Mouse (Mus musculus) CH12.LX (cell line): Measurements from ENCODE around the gene Zfp30. TPM values are rescaled to one million over a fixed set of nuclear protein-coding genes. Genes with fewer than 3 reads are reported as not detected.

Source experiments
- DNase-seq: peaks from one replicate; pipeline ENCODE4 v3.0.0-alpha.2; 2013; ENCODE audit errors: extremely low read depth
- H3K27ac ChIP-seq: 2 replicates; pipeline ENCODE4 v1.5.1; 2012; ENCODE audit warnings: low read depth, mild to moderate bottlenecking, control low read depth, moderate library complexity; ENCODE audit not compliant: insufficient read depth
- H3K27me3 ChIP-seq: replicated peaks from 2 replicates; pipeline ENCODE3; 2012; ENCODE audit warnings: inconsistent platforms
- H3K36me3 ChIP-seq, 2 experiments: replicated peaks in 1 of 2; 2 replicates each; pipeline versions ENCODE3 to v1.6.1; 2012; ENCODE audit warnings: inconsistent platforms in 1 of 2, low read length in 1 of 2, mild to moderate bottlenecking in 1 of 2, mixed read lengths in 1 of 2, moderate library complexity in 1 of 2; ENCODE audit not compliant: control insufficient read depth in 1 of 2, insufficient read depth in 1 of 2
- H3K4me1 ChIP-seq, 2 experiments: 2 replicates each; pipeline ENCODE4 v1.6.1; 2012; ENCODE audit warnings: inconsistent platforms in 1 of 2, moderate library complexity in 1 of 2; ENCODE audit not compliant: insufficient read depth in 2 of 2, control insufficient read depth in 1 of 2
- H3K4me2 ChIP-seq: 2 replicates; pipeline ENCODE4 v1.6.1; 2012; ENCODE audit warnings: low read depth, mild to moderate bottlenecking, control low read depth; ENCODE audit not compliant: poor library complexity, insufficient read depth, severe bottlenecking
- H3K4me3 ChIP-seq, 3 experiments: fragments of 150-350 bp in 1 of 3; sonication (generic) in 1 of 3; replicated peaks in 1 of 3; 2 replicates each; pipeline versions ENCODE3 to v1.5.1; 2011 to 2012; ENCODE audit warnings: low read depth in 2 of 3, low read length in 2 of 3, mild to moderate bottlenecking in 2 of 3, moderate library complexity in 2 of 3, control low read depth in 1 of 3, improper control_type of control experiment in 1 of 3, inconsistent platforms in 1 of 3, mixed read lengths in 1 of 3; ENCODE audit not compliant: poor library complexity in 1 of 3
- H3K79me2 ChIP-seq: replicated peaks from 2 replicates; pipeline ENCODE4 v1.6.1; 2012; ENCODE audit warnings: mild to moderate bottlenecking, moderate library complexity; ENCODE audit not compliant: control insufficient read depth, poor library complexity, insufficient read depth, severe bottlenecking; ENCODE audit errors: extremely low read depth
- H3K9ac ChIP-seq: 2 replicates; pipeline ENCODE4 v1.6.1; 2012; ENCODE audit warnings: low read depth, mild to moderate bottlenecking, control low read depth, moderate library complexity; ENCODE audit not compliant: insufficient read depth
- H3K9me3 ChIP-seq: replicated peaks from 2 replicates; pipeline ENCODE3; 2012; ENCODE audit warnings: low read length, inconsistent platforms, mixed read lengths
- BHLHE40 ChIP-seq: IDR thresholded peaks from 2 replicates; pipeline ENCODE4 v1.6.1; 2011; ENCODE audit warnings: mild to moderate bottlenecking, low read depth, low read length, improper control_type of control experiment
- CHD1 ChIP-seq: IDR thresholded peaks from 2 replicates; pipeline ENCODE4 v1.6.1; 2012; ENCODE audit warnings: low read depth, low read length, improper control_type of control experiment, inconsistent platforms
- CHD2 ChIP-seq: IDR thresholded peaks from 2 replicates; pipeline ENCODE4 v1.6.1; 2011; ENCODE audit warnings: low read length, improper control_type of control experiment
- CTCF ChIP-seq, 2 experiments: IDR thresholded peaks in 1 of 2; conservative IDR thresholded peaks in 1 of 2; 2 replicates each; pipeline ENCODE4 v1.5.1; 2011 to 2012; ENCODE audit warnings: low read depth in 2 of 2, low read length in 2 of 2, improper control_type of control experiment in 1 of 2, inconsistent platforms in 1 of 2, mild to moderate bottlenecking in 1 of 2, moderate library complexity in 1 of 2
- E2F4 ChIP-seq: IDR thresholded peaks from 2 replicates; pipeline ENCODE4 v1.6.1; 2011; ENCODE audit warnings: low read depth, low read length, improper control_type of control experiment; ENCODE audit not compliant: insufficient replicate concordance
- ELF1 ChIP-seq: IDR thresholded peaks from 2 replicates; pipeline ENCODE4 v1.6.1; 2014; ENCODE audit warnings: low read depth, mild to moderate bottlenecking, inconsistent platforms, low read length, improper control_type of control experiment
- EP300 ChIP-seq: IDR thresholded peaks from 2 replicates; pipeline ENCODE4 v1.6.1; 2011; ENCODE audit warnings: low read length, improper control_type of control experiment
- ETS1 ChIP-seq: conservative IDR thresholded peaks from 2 replicates; pipeline ENCODE4 v1.6.1; 2012; ENCODE audit warnings: low read depth, mild to moderate bottlenecking, inconsistent platforms, low read length, improper control_type of control experiment, moderate library complexity
- GABPA ChIP-seq: IDR thresholded peaks from 2 replicates; pipeline ENCODE4 v1.6.1; 2012; ENCODE audit warnings: low read depth, low read length, improper control_type of control experiment, inconsistent platforms; ENCODE audit not compliant: insufficient replicate concordance
- HCFC1 ChIP-seq: IDR thresholded peaks from 2 replicates; pipeline ENCODE4 v1.6.1; 2012; ENCODE audit warnings: low read depth, mild to moderate bottlenecking, inconsistent platforms, low read length, improper control_type of control experiment
- IRF4 ChIP-seq: IDR thresholded peaks from 2 replicates; pipeline ENCODE4 v1.6.1; 2014; ENCODE audit warnings: low read depth, mild to moderate bottlenecking, inconsistent platforms, low read length, improper control_type of control experiment
- JUN ChIP-seq: IDR thresholded peaks from 2 replicates; pipeline ENCODE4 v1.6.1; 2011; ENCODE audit warnings: low read depth, mild to moderate bottlenecking, low read length, improper control_type of control experiment, moderate library complexity; ENCODE audit not compliant: insufficient read depth
- JUND ChIP-seq: conservative IDR thresholded peaks from 2 replicates; pipeline ENCODE4 v1.6.1; 2011; ENCODE audit warnings: low read depth, low read length, improper control_type of control experiment
- KAT2A ChIP-seq: IDR thresholded peaks from 2 replicates; pipeline ENCODE4 v1.6.1; 2012; ENCODE audit warnings: low read length, improper control_type of control experiment, inconsistent platforms; ENCODE audit not compliant: insufficient replicate concordance
- MAZ ChIP-seq: IDR thresholded peaks from 2 replicates; pipeline ENCODE4 v1.6.1; 2012; ENCODE audit warnings: low read depth, mild to moderate bottlenecking, inconsistent platforms, low read length, improper control_type of control experiment, moderate library complexity
- MEF2A ChIP-seq: IDR thresholded peaks from 2 replicates; pipeline ENCODE4 v1.6.1; 2014; ENCODE audit warnings: low read depth, mild to moderate bottlenecking, inconsistent platforms, low read length, improper control_type of control experiment, borderline replicate concordance
- MXI1 ChIP-seq: IDR thresholded peaks from 2 replicates; pipeline ENCODE4 v1.6.1; 2011; ENCODE audit warnings: mild to moderate bottlenecking, low read depth, low read length, improper control_type of control experiment
- MYC ChIP-seq: IDR thresholded peaks from 2 replicates; pipeline ENCODE4 v1.6.1; 2011; ENCODE audit warnings: low read depth, mild to moderate bottlenecking, improper control_type of control experiment, low read length
- NELFE ChIP-seq: IDR thresholded peaks from 2 replicates; pipeline ENCODE4 v1.6.1; 2011; ENCODE audit warnings: low read depth, low read length, improper control_type of control experiment
- NRF1 ChIP-seq: IDR thresholded peaks from 2 replicates; pipeline ENCODE4 v1.6.1; 2014; ENCODE audit warnings: low read depth, mild to moderate bottlenecking, inconsistent platforms, low read length, improper control_type of control experiment, moderate library complexity
- POLR2A ChIP-seq: IDR thresholded peaks from 2 replicates; pipeline ENCODE4 v1.6.1; 2011; ENCODE audit warnings: low read depth, mild to moderate bottlenecking, improper control_type of control experiment, low read length
- POLR2AphosphoS2 ChIP-seq: IDR thresholded peaks from 2 replicates; pipeline ENCODE4 v1.6.1; 2011; ENCODE audit warnings: low read depth, low read length, improper control_type of control experiment
- RCOR1 ChIP-seq: conservative IDR thresholded peaks from 2 replicates; pipeline ENCODE4 v1.6.1; 2012; ENCODE audit warnings: low read depth, mild to moderate bottlenecking, inconsistent platforms, low read length, improper control_type of control experiment
- SMC3 ChIP-seq: IDR thresholded peaks from 2 replicates; pipeline ENCODE4 v1.6.1; 2011; ENCODE audit warnings: low read depth, low read length, improper control_type of control experiment
- TBP ChIP-seq: conservative IDR thresholded peaks from 2 replicates; pipeline ENCODE4 v1.6.1; 2011; ENCODE audit warnings: low read depth, low read length, improper control_type of control experiment
- TCF12 ChIP-seq: IDR thresholded peaks from 2 replicates; pipeline ENCODE4 v1.6.1; 2014; ENCODE audit warnings: low read depth, mild to moderate bottlenecking, inconsistent platforms, low read length, improper control_type of control experiment
- USF1 ChIP-seq: IDR thresholded peaks from 2 replicates; pipeline ENCODE4 v1.6.1; 2014; ENCODE audit warnings: low read depth, mild to moderate bottlenecking, inconsistent platforms, low read length, improper control_type of control experiment
- USF2 ChIP-seq: conservative IDR thresholded peaks from 2 replicates; pipeline ENCODE4 v1.6.1; 2011; ENCODE audit warnings: low read depth, low read length, improper control_type of control experiment
- ZC3H11A ChIP-seq: IDR thresholded peaks from 2 replicates; pipeline ENCODE4 v1.6.1; 2012; ENCODE audit warnings: low read depth, mild to moderate bottlenecking, inconsistent platforms, low read length, improper control_type of control experiment
- ZKSCAN1 ChIP-seq: IDR thresholded peaks from 2 replicates; pipeline ENCODE4 v1.6.1; 2012; ENCODE audit warnings: low read depth, inconsistent platforms, low read length, improper control_type of control experiment, borderline replicate concordance
- ZNF384 ChIP-seq: IDR thresholded peaks from 2 replicates; pipeline ENCODE4 v1.6.1; 2012; ENCODE audit warnings: low read depth, low read length, improper control_type of control experiment, inconsistent platforms
- dilution Hi-C: fragments of 300-500 bp; cut with MboI; formaldehyde crosslinking; loops from 2 replicates; pipeline ENCODE4 v1.14.3; 2020; ENCODE audit warnings: low sequenced_read_pairs; ENCODE audit not compliant: extremely low pct_unique_long_range_greater_than_20kb, extremely low pct_ligation_motif_present
- in situ Hi-C: fragments of 300-500 bp; cut with MboI; formaldehyde crosslinking; loops from 3 replicates; pipeline ENCODE4 v1.14.3; 2019; ENCODE audit warnings: low sequenced_read_pairs, low pct_ligation_motif_present, low pct_unique_long_range_greater_than_20kb, mixed read lengths
- polyA plus RNA-seq: library from polyadenylated mRNA; unstranded; fragments of >175 nt; gene quantifications from 2 replicates; pipeline ENCODE4 v1.2.1, GENCODE M21; 2012; ENCODE audit warnings: low read depth; ENCODE audit not compliant: insufficient read length
- total RNA-seq, 2 experiments: library from RNA; depleted of rRNA; stranded (reverse); fragments of 300-350 nt in 1 of 2; fragments of >200 nt in 1 of 2; gene quantifications; 2 replicates each; pipeline ENCODE4 v1.2.3; 2012 to 2014

Zfp30 gene
- total and polyA plus RNA-seq, 3 experiments, result 0.54 to 0.76 (median 0.76) TPM

- TF ChIP-seq HCFC1 (peak; percentile 94), POLR2AphosphoS2 (no peak), ZKSCAN1 (no peak), CTCF (conservative IDR thresholded peaks at IDR 0.05 in 1 of 2, IDR thresholded peaks at IDR 0.05 in 1 of 2; ENCODE audit: low read depth in 2 of 2, low read length in 2 of 2) (no peak), JUND (peak; percentile 61), RCOR1 (no peak), TCF12 (peak; percentile 53), SMC3 (no peak), MEF2A (peak; percentile 16; the same call in 1 of the 2 replicates), ELF1 (0 out of 2 replicates have a peak, but pooled peaks have one; percentile 38), USF2 (no peak), NRF1 (no peak), TBP (peak; percentile 59; the same call in 1 of the 2 replicates), CHD2 (peak; percentile 36; the same call in 1 of the 2 replicates), BHLHE40 (0 out of 2 replicates have a peak, but pooled peaks have one; percentile 29), MXI1 (peak; percentile 69; the same call in 1 of the 2 replicates)
These were observed 16.6 kb upstream of the Zfp30 start (continued) for GRCm38 (mm10) chr7:29767058-29767686.

- H3K27ac ChIP-seq, result peak within 1 kb of the TSS; percentile 89
- H3K4me1 ChIP-seq, result peaks cover 2 to 50% of the 10 kb centered on the region in 2 experiments; a peak in 3 of 4 replicates
- H3K4me3 ChIP-seq, result peak within 1 kb of the TSS; percentile 71 to 97 (median 85)
- peak; percentile 98 for DNase-seq
- H3K4me2 ChIP-seq, result peak within 1 kb of the TSS; percentile 94
- dilution Hi-C loops, result no loop called here
- peaks cover 13 to 27% of the 10 kb centered on the region in 2 experiments for H3K36me3 ChIP-seq
- peaks cover 3% of the 10 kb centered on the region for H3K9me3 ChIP-seq
- peaks cover 23% of the 10 kb centered on the region for H3K79me2 ChIP-seq
- no peaks in the 10 kb centered on the region for H3K27me3 ChIP-seq
- in situ Hi-C loops, result loop anchor here (5.0 kb wide), 1 partner anchor 41 kb away; the partner anchor contains the start of gene Catsperg2
- peak within 1 kb of the TSS; percentile 88 for H3K9ac ChIP-seq
- TF ChIP-seq E2F4, result peak; percentile 81; the same call in 1 of the 2 replicates
- peak; percentile 98 for TF ChIP-seq ELF1
- TF ChIP-seq CHD1, result peak; percentile 48; the same call in 1 of the 2 replicates
- peak; percentile 74; the same call in 1 of the 2 replicates for TF ChIP-seq MAZ
- TF ChIP-seq MXI1, result peak; percentile 85; the same call in 1 of the 2 replicates
- TF ChIP-seq KAT2A, result peak; percentile 95; the same call in 1 of the 2 replicates
- TF ChIP-seq ZC3H11A, result no peak
- TF ChIP-seq ZKSCAN1, result no peak
- TF ChIP-seq JUND, result peak; percentile 15; the same call in 1 of the 2 replicates
- peak; percentile 82 for TF ChIP-seq NELFE
- peak; percentile 98 for TF ChIP-seq TBP
- TF ChIP-seq NRF1, result no peak
- TF ChIP-seq IRF4, result peak; percentile 80
- peak; percentile 56 for TF ChIP-seq ETS1
- TF ChIP-seq CTCF (conservative IDR thresholded peaks at IDR 0.05 in 1 of 2, IDR thresholded peaks at IDR 0.05 in 1 of 2; ENCODE audit: low read depth in 2 of 2, low read length in 2 of 2), result peak in 1 of 2 experiments; percentile 30; a peak in 2 of 4 replicates
- TF ChIP-seq JUN, result peak; percentile 13
- peak; percentile 88 for TF ChIP-seq MYC
- peak; percentile 75 for TF ChIP-seq TCF12
- TF ChIP-seq POLR2A, result peak; percentile 84
- TF ChIP-seq ZNF384, result no peak
- TF ChIP-seq GABPA, result peak; percentile 49; the same call in 1 of the 2 replicates
- TF ChIP-seq HCFC1, result peak; percentile 96
- TF ChIP-seq USF1, result no peak
- TF ChIP-seq EP300, result peak; percentile 4; the same call in 1 of the 2 replicates
- no peak for TF ChIP-seq SMC3
These were observed 15.5 kb upstream of the Zfp30 start, which contains the start of gene Zfp84 for GRCm38 (mm10) chr7:29768090-29768900. Gene Zfp84, plus strand, starts transcription at chr7:29768552.
